Mouse (Mus musculus) forebrain, embryonic 12.5 days (tissue): ENCODE results near the gene Ttc30a2. TPM values are rescaled to one million over a fixed set of nuclear protein-coding genes. Genes with fewer than 3 reads are reported as not detected.

ENCODE experiments used
- ATAC-seq: fragments of 200-750 bp; cut with Nextera tagmentation; 2 replicates; pipeline ENCODE4 v1.8.0; 2017; ENCODE audit warnings: moderate TSS enrichment; ENCODE audit not compliant: low FRiP score
- H3K27ac ChIP-seq: fragments of 300-500 bp; sonication (generic); 2 replicates; pipeline ENCODE4 v1.5.1; 2016; ENCODE audit warnings: mild to moderate bottlenecking
- H3K27me3 ChIP-seq: fragments of 300-500 bp; sonication (generic); 2 replicates; pipeline ENCODE4 v1.6.1; 2016; ENCODE audit warnings: mild to moderate bottlenecking
- H3K36me3 ChIP-seq: fragments of 300-500 bp; sonication (generic); replicated peaks from 2 replicates; pipeline ENCODE4 v1.6.1; 2016; ENCODE audit warnings: mild to moderate bottlenecking
- H3K4me1 ChIP-seq: fragments of 300-500 bp; sonication (generic); 2 replicates; pipeline ENCODE4 v1.6.1; 2016
- H3K4me2 ChIP-seq: fragments of 300-500 bp; sonication (generic); 2 replicates; pipeline ENCODE4 v1.6.1; 2016; ENCODE audit warnings: mild to moderate bottlenecking, moderate library complexity
- H3K4me3 ChIP-seq: fragments of 300-500 bp; sonication (generic); replicated peaks from 2 replicates; pipeline ENCODE4 v1.5.1; 2016; ENCODE audit warnings: mild to moderate bottlenecking
- H3K9ac ChIP-seq: fragments of 300-500 bp; sonication (generic); 2 replicates; pipeline ENCODE4 v1.6.1; 2016; ENCODE audit warnings: mild to moderate bottlenecking
- H3K9me3 ChIP-seq: fragments of 300-500 bp; sonication (generic); 2 replicates; pipeline ENCODE4 v1.6.1; 2016
- WGBS: fragments of 180-500 bp; shearing (Covaris S2); methylation state at CpG from one replicate; pipeline ENCODE4 v1.1.7; 2016; 5-methylcytosine and 5-hydroxymethylcytosine counted together
- polyA plus RNA-seq: library from polyadenylated mRNA; unstranded; fragments of >200 nt; fragmentation: Nextera tagmentation; extraction: Ambion mirVana; gene quantifications from 2 replicates; pipeline ENCODE4 v1.2.1, GENCODE M21; 2016

Ttc30a2 gene
- polyA plus RNA-seq, 1 experiment from 2014 or later = 0.50 TPM

- 79% methylated on average over 9 of the region's 9 CpGs for WGBS
- Histone ChIP-seq H3K27me3 (no peaks in the 10 kb centered on the region), H3K9me3 (no peaks in the 10 kb centered on the region), H3K4me3 (no peak overlapping the region), H3K4me2 (no peak overlapping the region), H3K4me1 (no peaks in the 10 kb centered on the region), H3K9ac (no peak overlapping the region), H3K36me3 (no peaks in the 10 kb centered on the region), H3K27ac (no peak overlapping the region)
- ATAC-seq = no peak
These were observed 3.8 kb downstream of the Ttc30a2 start for GRCm38 (mm10) chr2:75974131-75974530.

- peaks cover 24% of the 10 kb centered on the region for H3K4me1 ChIP-seq
- no peaks in the 10 kb centered on the region for H3K36me3 ChIP-seq
- ATAC-seq = no peak
- H3K9ac ChIP-seq = no peak overlapping the region
- 31% methylated on average over 5 of the region's 5 CpGs for WGBS
- H3K4me3 ChIP-seq = no peak overlapping the region
- H3K9me3 ChIP-seq = no peaks in the 10 kb centered on the region
- no peak overlapping the region for H3K27ac ChIP-seq
- peak overlapping the region; percentile 31 for H3K4me2 ChIP-seq
- peaks cover 5% of the 10 kb centered on the region; the same call in 1 of the 2 replicates for H3K27me3 ChIP-seq
These were observed 13.0 kb downstream of the Ttc30a2 start for GRCm38 (mm10) chr2:75964972-75965371.

DNA sequence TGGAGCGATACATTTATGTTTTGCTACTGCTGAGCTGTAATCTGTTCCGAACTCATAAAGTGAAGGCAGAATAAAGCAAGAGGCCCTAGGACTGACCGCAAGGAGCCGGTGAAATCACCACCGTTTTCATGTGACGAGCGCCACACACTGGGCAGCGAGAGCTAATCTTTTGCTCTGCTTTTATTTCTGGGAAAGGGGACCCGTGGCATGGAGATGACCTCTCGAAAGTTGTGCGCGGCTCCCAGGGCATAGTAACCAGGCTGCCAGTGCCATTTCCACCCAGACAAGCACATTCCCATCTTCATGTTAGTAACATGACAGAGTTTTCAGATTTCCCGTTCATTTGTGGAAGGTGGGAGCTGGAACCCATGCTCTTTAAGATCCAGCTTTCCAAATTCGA, 13.5 kb downstream of the Ttc30a2 start:
- peaks cover 29% of the 10 kb centered on the region for H3K4me1 ChIP-seq
- H3K27me3 ChIP-seq = peaks cover 5% of the 10 kb centered on the region; the same call in 1 of the 2 replicates
- H3K4me2 ChIP-seq = peak overlapping the region; percentile 31
- no peak overlapping the region for H3K4me3 ChIP-seq
- H3K9me3 ChIP-seq = no peaks in the 10 kb centered on the region
- H3K27ac ChIP-seq = no peak overlapping the region
- no peak overlapping the region for H3K9ac ChIP-seq
- H3K36me3 ChIP-seq = no peaks in the 10 kb centered on the region
- 20% methylated on average over 14 of the region's 14 CpGs for WGBS
- 0 out of 2 replicates have a peak, but pooled peaks have one; percentile 33 for ATAC-seq

- Histone ChIP-seq H3K4me3 (no peak overlapping the region), H3K36me3 (no peaks in the 10 kb centered on the region), H3K27ac (no peak overlapping the region), H3K9ac (no peak overlapping the region), H3K9me3 (no peaks in the 10 kb centered on the region), H3K27me3 (peaks cover 5% of the 10 kb centered on the region; the same call in 1 of the 2 replicates), H3K4me1 (peaks cover 33% of the 10 kb centered on the region), H3K4me2 (peak overlapping the region; percentile 31; the same call in 1 of the 2 replicates)
- ATAC-seq = no peak
- WGBS = 80% methylated on average over 5 of the region's 5 CpGs
These were observed 13.9 kb downstream of the Ttc30a2 start for GRCm38 (mm10) chr2:75964051-75964450.

- Histone ChIP-seq H3K36me3 (no peaks in the 10 kb centered on the region), H3K4me1 (peaks cover 40% of the 10 kb centered on the region), H3K4me3 (no peak overlapping the region), H3K9ac (no peak overlapping the region), H3K27me3 (peaks cover 5% of the 10 kb centered on the region; the same call in 1 of the 2 replicates), H3K9me3 (no peaks in the 10 kb centered on the region), H3K27ac (no peak overlapping the region), H3K4me2 (no peak overlapping the region)
- ATAC-seq = no peak
- 57% methylated on average over 10 of the region's 10 CpGs for WGBS
These were observed 14.6 kb downstream of the Ttc30a2 start for GRCm38 (mm10) chr2:75963211-75963840.

- Histone ChIP-seq H3K9me3 (no peaks in the 10 kb centered on the region), H3K36me3 (no peaks in the 10 kb centered on the region), H3K9ac (no peak overlapping the region), H3K27ac (peak overlapping the region; percentile 51; the same call in 1 of the 2 replicates), H3K4me1 (peaks cover 36% of the 10 kb centered on the region), H3K4me2 (peak overlapping the region; percentile 43), H3K4me3 (no peak overlapping the region), H3K27me3 (peaks cover 5% of the 10 kb centered on the region; the same call in 1 of the 2 replicates)
- ATAC-seq = no peak
- 52% methylated on average over 15 of the region's 15 CpGs for WGBS
These were observed 17.3 kb downstream of the Ttc30a2 start for GRCm38 (mm10) chr2:75960366-75961330.

GRCm38 (mm10) chr2:75959850-75960365, 18.1 kb downstream of the Ttc30a2 start:
- Histone ChIP-seq H3K36me3 (no peaks in the 10 kb centered on the region), H3K4me1 (peaks cover 35% of the 10 kb centered on the region), H3K4me2 (peak overlapping the region; percentile 43), H3K27me3 (0 out of 2 replicates have a peak, but pooled peaks cover 5% of the 10 kb centered on the region), H3K9me3 (no peaks in the 10 kb centered on the region), H3K9ac (peak overlapping the region; percentile 33; the same call in 1 of the 2 replicates), H3K27ac (peak overlapping the region; percentile 51; the same call in 1 of the 2 replicates), H3K4me3 (peak overlapping the region; percentile 11; the same call in 1 of the 2 replicates)
- ATAC-seq = peak; percentile 62; the same call in 1 of the 2 replicates
- 7% methylated on average over 15 of the region's 15 CpGs for WGBS

DNA sequence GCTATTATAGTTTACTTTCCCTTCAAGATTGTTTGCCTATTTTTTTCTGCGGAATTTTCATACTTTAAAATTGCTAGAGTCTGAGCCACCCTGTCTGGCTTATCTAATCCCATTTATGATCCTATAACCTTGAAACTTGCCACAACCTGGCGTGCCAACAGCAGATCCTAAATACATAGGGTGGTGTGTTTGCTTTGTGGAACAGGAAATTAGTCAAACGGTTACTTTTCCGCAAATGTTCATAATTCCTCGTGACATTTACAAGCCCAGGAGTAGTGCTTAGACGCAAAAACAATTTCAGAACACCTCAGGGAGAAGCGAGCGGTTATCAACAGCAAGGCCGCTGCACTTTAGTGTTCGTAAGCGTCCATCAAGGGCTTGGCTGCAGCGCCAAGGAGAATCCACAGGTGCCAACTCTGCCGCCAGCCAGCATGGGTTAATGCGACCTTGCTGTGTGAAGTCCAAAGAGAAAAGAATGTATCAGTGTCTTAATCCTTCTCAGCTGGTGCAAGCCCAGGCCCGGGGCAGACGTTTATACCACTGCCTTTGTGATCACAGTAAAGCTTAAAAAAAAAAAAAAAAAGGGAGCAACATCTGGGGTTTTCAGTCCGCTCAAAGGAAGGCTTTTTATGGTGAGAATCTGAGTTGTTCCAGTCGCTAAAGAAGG, 18.7 kb downstream of the Ttc30a2 start:
- H3K9me3 ChIP-seq = no peaks in the 10 kb centered on the region
- no peak for ATAC-seq
- H3K36me3 ChIP-seq = no peaks in the 10 kb centered on the region
- H3K4me3 ChIP-seq = peak overlapping the region; percentile 11; the same call in 1 of the 2 replicates
- H3K9ac ChIP-seq = no peak overlapping the region
- H3K27me3 ChIP-seq = 0 out of 2 replicates have a peak, but pooled peaks cover 5% of the 10 kb centered on the region
- H3K4me2 ChIP-seq = peak overlapping the region; percentile 43
- H3K27ac ChIP-seq = peak overlapping the region; percentile 51; the same call in 1 of the 2 replicates
- WGBS = 24% methylated on average over 18 of the region's 18 CpGs
- H3K4me1 ChIP-seq = peaks cover 29% of the 10 kb centered on the region

GRCm38 (mm10) chr2:75955709-75956108, 22.3 kb downstream of the Ttc30a2 start:
- Histone ChIP-seq H3K36me3 (no peaks in the 10 kb centered on the region), H3K27ac (no peak overlapping the region), H3K27me3 (0 out of 2 replicates have a peak, but pooled peaks cover 2% of the 10 kb centered on the region), H3K4me3 (no peak overlapping the region), H3K4me1 (peaks cover 24% of the 10 kb centered on the region), H3K9me3 (no peaks in the 10 kb centered on the region), H3K9ac (no peak overlapping the region), H3K4me2 (no peak overlapping the region)
- no peak for ATAC-seq
- 42% methylated on average over 14 of the region's 14 CpGs for WGBS

GRCm38 (mm10) chr2:75953320-75953719, 24.6 kb downstream of the Ttc30a2 start:
- Histone ChIP-seq H3K27ac (no peak overlapping the region), H3K9ac (no peak overlapping the region), H3K9me3 (no peaks in the 10 kb centered on the region), H3K4me2 (no peak overlapping the region), H3K36me3 (no peaks in the 10 kb centered on the region), H3K27me3 (no peaks in the 10 kb centered on the region), H3K4me1 (peaks cover under 1% of the 10 kb centered on the region; the same call in 1 of the 2 replicates), H3K4me3 (no peak overlapping the region)
- 97% methylated on average over 5 of the region's 5 CpGs for WGBS
- ATAC-seq = no peak

DNA sequence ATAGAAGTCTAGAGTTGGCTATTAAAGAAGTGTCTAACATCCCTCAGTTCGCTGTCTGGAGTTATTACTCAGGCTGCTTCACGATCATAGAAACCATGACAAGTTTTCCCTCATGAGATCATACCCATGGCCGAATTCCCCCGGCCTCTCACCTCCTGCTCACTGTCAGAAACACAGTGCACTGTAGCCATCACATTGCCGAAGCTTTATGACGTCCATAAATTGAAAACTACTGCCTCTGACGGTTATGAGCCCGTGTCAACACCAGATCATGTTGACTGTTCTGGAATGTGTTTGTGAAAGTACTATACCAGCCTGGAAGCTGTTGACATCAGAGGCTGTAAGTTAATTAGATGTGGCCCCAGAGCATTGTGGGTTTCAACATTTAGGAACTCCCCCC, 27.3 kb downstream of the Ttc30a2 start:
- Histone ChIP-seq H3K4me1 (no peaks in the 10 kb centered on the region), H3K27ac (no peak overlapping the region), H3K36me3 (no peaks in the 10 kb centered on the region), H3K27me3 (no peaks in the 10 kb centered on the region), H3K9me3 (no peaks in the 10 kb centered on the region), H3K9ac (no peak overlapping the region), H3K4me2 (no peak overlapping the region), H3K4me3 (no peak overlapping the region)
- WGBS = 89% methylated on average over 8 of the region's 8 CpGs
- ATAC-seq = no peak
